Mouse (Mus musculus) retina, adult 2 months (tissue): ENCODE data around the gene Map2.

ENCODE experiments used
- DNase-seq: peaks from one replicate; pipeline ENCODE4 v3.0.0-alpha.2; 2012; ENCODE audit warnings: low read depth, low spot score

Map2 gene

DNA sequence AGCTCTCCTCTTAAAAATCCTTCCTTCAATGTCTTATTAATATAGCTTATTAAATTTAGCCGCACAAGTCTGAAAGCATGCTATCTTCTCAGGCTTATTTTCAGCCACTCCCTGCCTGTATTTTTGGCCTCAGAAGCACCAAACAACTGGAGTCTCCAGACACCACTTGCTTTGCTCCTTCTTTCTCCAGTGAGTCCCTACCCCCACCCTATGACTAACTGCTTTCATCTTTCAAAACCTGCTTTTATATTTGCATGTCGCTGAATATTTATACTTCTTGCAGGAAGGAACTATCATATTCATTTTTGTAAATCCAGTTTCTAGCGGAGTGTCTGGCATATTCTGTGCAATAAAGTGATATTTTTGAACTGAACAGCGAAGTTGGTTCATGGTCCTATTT is 21.6 kb downstream of the Map2 start:
- DNase-seq: no peak

GRCm38 (mm10) chr1:66205517-66205916 is 30.4 kb downstream of the Map2 start:
- no peak for DNase-seq

- DNase-seq: no peak
Observed at GRCm38 (mm10) chr1:66206904-66207303, 31.8 kb downstream of the Map2 start.

DNA sequence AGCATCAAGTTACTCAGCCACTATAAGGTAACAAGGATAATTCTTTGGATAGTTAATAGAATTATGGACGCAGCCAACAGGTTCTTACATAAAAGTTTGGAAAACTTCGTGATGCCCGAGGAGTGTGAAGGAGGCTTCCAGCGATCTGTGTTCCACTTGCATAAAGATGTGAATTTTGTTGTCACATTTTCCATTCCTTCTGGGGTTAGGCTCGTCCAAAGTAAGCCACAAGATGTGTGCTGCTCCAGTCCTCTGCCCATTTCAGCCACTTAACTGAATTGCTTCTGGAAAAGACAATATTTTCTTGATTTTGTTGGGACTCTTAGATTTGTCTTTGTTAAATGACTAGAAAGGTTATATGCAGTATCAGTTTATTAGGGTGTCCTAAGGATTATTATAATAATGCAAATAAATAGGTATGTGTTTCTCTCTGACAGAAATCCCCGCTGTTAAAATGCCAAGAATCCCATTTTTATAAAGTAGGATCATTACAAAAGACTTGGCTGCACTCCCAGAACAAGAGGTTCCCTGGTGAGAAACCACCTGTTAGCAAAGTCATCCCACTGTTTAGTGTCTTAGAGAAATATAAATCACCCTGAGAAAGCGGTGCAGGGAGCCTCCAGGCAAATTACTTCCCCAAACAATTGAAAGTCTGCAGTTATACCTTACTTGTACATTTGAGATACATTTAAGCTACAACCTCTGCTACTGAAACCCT is 36.2 kb downstream of the Map2 start:
- no peak for DNase-seq

GRCm38 (mm10) chr1:66221497-66221896 is 46.4 kb downstream of the Map2 start:
- no peak for DNase-seq

- DNase-seq: no peak
Observed at GRCm38 (mm10) chr1:66223331-66223730, 48.3 kb downstream of the Map2 start.

DNA sequence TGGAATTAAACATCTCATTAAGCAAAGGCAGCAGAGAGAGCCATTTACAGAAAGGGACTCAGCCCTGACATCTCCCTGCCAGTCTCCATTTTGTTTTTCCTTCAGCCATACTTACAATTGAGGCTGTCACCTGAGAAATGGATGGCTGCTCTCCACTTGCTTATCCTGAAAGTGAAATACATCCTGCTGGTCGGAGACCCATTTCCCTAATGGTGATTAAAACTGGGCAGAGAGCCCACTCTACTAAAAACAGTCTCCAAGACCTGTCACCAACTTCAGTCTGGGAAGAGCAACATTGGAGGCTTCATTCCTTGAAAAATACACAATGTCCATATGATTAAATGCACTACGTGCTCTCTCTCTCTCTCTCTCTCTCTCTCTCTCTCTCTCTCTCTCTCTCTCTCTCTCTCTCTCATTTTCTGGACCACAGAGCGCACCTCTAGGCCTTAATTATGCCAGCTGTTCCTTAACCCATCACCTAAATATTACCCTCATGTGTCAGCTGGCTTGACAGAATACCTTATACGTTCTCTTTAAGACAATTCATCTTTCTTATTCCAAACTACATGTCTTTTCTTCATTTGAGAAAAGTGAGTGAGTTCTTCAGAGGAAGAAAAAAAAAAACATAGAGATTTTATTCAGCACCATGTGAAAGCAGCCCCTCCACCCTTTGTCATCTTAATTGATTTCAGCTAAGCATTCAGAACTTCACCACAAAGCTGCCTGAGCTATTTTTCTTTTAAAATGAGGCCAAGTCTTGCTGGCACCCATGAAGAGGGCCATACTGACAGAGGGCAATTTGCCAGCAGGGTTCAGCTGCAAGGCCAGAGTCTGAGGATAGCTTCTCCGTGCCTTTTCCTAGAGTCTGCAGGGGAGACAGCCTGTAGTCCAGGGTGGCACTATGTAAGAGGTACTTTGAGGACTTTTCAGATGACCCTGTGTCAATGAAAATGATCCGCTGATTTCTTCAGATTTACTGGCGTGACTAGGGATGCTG is 51.6 kb downstream of the Map2 start:
- no peak for DNase-seq

GRCm38 (mm10) chr1:66228205-66228604 is 53.1 kb downstream of the Map2 start:
- DNase-seq: no peak

DNA sequence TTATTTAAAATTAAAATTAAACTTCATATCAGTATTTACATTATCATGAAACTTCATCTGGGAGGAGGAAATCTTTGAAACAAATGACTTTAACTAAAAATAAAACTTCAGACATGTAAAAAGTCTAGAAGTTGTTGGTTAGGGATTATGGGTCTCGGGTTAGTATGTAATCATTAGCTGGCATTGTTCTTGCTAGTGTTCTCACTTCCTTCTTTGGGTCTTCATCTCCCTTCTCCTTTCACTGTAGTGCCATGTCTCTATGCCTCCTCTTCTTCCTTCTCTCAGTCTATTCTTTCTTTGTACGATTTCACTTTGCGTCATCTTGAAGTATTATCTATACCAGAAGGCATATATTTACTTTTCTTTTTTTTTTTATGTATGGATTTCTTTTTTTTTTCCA is 55.3 kb downstream of the Map2 start:
- no peak for DNase-seq

DNA sequence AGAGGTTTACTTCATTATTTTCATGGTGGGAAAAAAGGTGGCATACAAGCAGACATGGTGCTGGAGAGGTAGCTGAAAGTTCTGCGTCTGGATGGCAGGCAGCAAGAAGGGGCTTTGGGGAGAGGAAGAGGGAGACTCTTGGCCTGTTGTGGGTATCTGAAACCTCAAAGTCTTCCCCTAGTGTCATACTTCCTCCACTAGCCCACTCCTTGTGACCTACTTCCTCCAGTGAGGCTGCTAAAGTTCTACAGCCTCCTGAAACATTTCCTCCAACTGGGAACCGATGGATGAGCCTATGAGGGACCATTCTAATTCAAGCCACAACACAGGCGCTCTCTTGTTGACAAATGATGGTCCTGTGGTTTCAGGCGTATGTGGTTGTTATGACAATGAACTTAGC is 56.9 kb downstream of the Map2 start:
- DNase-seq: no peak

- DNase-seq: no peak
Observed at GRCm38 (mm10) chr1:66244910-66245309, 69.8 kb downstream of the Map2 start.

- DNase-seq: no peak
Observed at GRCm38 (mm10) chr1:66251649-66252332, 76.7 kb downstream of the Map2 start.

GRCm38 (mm10) chr1:66252333-66252724 is 77.3 kb downstream of the Map2 start:
- no peak for DNase-seq

DNA sequence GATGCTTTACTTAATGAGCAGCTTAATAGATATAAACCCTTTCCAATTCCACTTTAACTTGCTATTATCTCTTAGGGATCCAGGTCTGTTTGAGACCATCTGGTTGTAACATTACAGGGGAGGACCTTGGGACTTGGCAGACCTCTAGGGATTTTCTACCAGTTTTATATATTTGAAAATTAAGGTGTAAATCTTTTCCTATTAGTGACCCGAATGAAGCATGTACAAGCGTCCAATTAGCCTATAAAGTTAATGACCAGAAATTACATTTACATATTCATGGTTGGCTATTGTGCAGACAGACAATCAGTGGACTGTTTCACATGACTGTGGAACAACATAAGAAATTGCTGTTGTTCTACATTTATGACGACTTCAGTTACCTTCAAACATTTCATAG is 88.1 kb downstream of the Map2 start:
- no peak for DNase-seq

- DNase-seq: no peak
Observed at GRCm38 (mm10) chr1:66266231-66266924, 91.3 kb downstream of the Map2 start.

DNA sequence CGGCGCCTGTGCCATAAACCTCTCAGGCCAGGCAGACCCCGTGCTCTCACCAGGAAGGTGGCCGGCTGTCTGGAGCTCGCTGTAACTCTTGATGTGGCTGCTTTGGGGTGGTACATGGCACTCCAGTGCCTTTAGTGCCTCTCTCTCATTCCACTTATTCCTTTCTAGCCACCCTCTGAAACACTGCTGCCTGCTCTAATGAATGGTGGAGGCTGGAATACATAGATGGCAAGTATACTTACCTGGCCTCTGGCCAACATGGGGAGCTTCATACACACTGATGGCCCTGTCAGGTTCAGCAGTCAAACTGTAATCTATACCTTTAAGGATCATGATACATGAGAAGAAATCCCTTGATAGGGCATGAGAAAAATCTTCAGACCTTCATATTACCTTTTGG is 102.6 kb downstream of the Map2 start:
- no peak for DNase-seq

- no peak for DNase-seq
Observed at GRCm38 (mm10) chr1:66279222-66280009, 104.3 kb downstream of the Map2 start.

DNA sequence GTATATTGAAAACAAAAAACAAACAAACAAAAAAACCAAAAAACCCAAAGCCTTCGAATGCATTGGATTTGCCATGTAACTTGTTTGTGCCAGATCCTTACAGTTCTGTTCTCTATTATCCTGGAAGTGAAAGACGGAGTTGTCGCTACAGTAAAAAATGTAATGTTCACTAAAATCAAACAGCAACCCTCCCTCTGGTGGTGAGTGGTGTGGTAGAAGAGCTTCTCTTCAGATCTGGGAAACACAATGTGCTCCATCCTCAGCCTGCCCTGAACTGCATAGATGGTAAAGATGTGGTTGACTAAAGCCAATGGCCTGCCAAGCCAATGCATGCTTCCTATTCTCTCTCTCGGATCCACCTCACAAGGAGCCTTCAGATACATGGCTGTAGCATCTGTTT is 105.1 kb downstream of the Map2 start:
- no peak for DNase-seq

DNA sequence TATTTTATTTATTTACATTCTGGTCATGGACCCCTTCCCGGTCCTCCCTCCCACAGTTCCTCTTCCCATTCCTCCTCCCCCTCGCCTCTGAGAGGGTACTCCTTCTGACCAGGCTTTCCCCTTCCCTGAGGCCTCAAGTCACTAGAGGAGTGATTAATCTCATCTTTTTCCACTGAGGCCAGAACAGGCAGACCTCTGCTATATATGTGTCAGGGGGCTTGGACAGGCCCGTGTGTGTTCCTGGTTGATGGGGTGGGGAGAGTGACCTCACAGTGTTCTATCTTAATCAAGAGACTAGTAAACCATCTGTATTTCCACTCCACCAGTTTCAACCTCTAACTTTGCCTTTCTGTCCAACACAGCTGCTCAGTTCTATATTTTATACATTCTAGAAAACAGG is 107.4 kb downstream of the Map2 start:
- no peak for DNase-seq

- DNase-seq: no peak
Observed at GRCm38 (mm10) chr1:66288987-66289386, 113.9 kb downstream of the Map2 start.
